Mouse (Mus musculus): Measurements from ENCODE around the gene Vil1. TPM values are rescaled to one million over a fixed set of nuclear protein-coding genes. Genes with fewer than 3 reads are reported as not detected.

Vil1 gene
- polyA plus RNA-seq, 1 experiment from 2014 or later, result 0.32 TPM

GRCm38 (mm10) chr1:74376396-74376795 is 32.8 kb upstream of the Vil1 start:
- WGBS, result 86% methylated on average over 4 of the region's 4 CpGs
- ATAC-seq (ENCODE audit: low FRiP score), result no peak
- no peaks in the 10 kb centered on the region for H3K36me3 ChIP-seq (replicated peaks)
- H3K4me1 ChIP-seq, result no peaks in the 10 kb centered on the region
- no peak overlapping the region for H3K9ac ChIP-seq
- H3K27ac ChIP-seq, result no peak overlapping the region
- no peaks in the 10 kb centered on the region for H3K27me3 ChIP-seq
- H3K9me3 ChIP-seq, result no peaks in the 10 kb centered on the region
- no peak overlapping the region for H3K4me3 ChIP-seq (replicated peaks)
- H3K4me2 ChIP-seq, result no peak overlapping the region

- no peak for ATAC-seq (ENCODE audit: low FRiP score)
- Histone ChIP-seq H3K4me3 (replicated peaks) (no peak overlapping the region), H3K36me3 (replicated peaks) (no peaks in the 10 kb centered on the region), H3K4me1 (no peaks in the 10 kb centered on the region), H3K27me3 (no peaks in the 10 kb centered on the region), H3K9ac (no peak overlapping the region), H3K9me3 (no peaks in the 10 kb centered on the region), H3K4me2 (no peak overlapping the region), H3K27ac (no peak overlapping the region)
- 89% methylated on average over 7 of the region's 7 CpGs for WGBS
These were observed 30.1 kb upstream of the Vil1 start for GRCm38 (mm10) chr1:74379058-74379504.

- Histone ChIP-seq H3K4me3 (replicated peaks) (no peak overlapping the region), H3K9ac (no peak overlapping the region), H3K27me3 (no peaks in the 10 kb centered on the region), H3K4me1 (no peaks in the 10 kb centered on the region), H3K27ac (no peak overlapping the region), H3K36me3 (replicated peaks) (no peaks in the 10 kb centered on the region), H3K9me3 (no peaks in the 10 kb centered on the region), H3K4me2 (no peak overlapping the region)
- no peak for ATAC-seq (ENCODE audit: low FRiP score)
- WGBS, result 88% methylated on average over 5 of the region's 5 CpGs
These were observed 28.7 kb upstream of the Vil1 start for GRCm38 (mm10) chr1:74380484-74380883.

- H3K36me3 ChIP-seq (replicated peaks), result no peaks in the 10 kb centered on the region
- 92% methylated on average over 10 of the region's 10 CpGs for WGBS
- no peaks in the 10 kb centered on the region for H3K4me1 ChIP-seq
- H3K4me3 ChIP-seq (replicated peaks), result no peak overlapping the region
- no peak overlapping the region for H3K27ac ChIP-seq
- no peaks in the 10 kb centered on the region for H3K9me3 ChIP-seq
- ATAC-seq (ENCODE audit: low FRiP score), result no peak
- no peak overlapping the region for H3K9ac ChIP-seq
- H3K27me3 ChIP-seq, result no peaks in the 10 kb centered on the region
- no peak overlapping the region for H3K4me2 ChIP-seq
These were observed 27.6 kb upstream of the Vil1 start for GRCm38 (mm10) chr1:74381588-74382021.

GRCm38 (mm10) chr1:74383385-74383784 is 25.8 kb upstream of the Vil1 start:
- ATAC-seq (ENCODE audit: low FRiP score), result no peak
- 90% methylated on average over 13 of the region's 13 CpGs for WGBS
- H3K9ac ChIP-seq, result no peak overlapping the region
- H3K4me3 ChIP-seq (replicated peaks), result no peak overlapping the region
- peaks cover 2% of the 10 kb centered on the region; the same call in 1 of the 2 replicates for H3K27me3 ChIP-seq
- H3K36me3 ChIP-seq (replicated peaks), result no peaks in the 10 kb centered on the region
- no peaks in the 10 kb centered on the region for H3K9me3 ChIP-seq
- H3K27ac ChIP-seq, result no peak overlapping the region
- no peak overlapping the region for H3K4me2 ChIP-seq
- 0 out of 2 replicates have a peak, but pooled peaks cover 2% of the 10 kb centered on the region for H3K4me1 ChIP-seq

- no peaks in the 10 kb centered on the region for H3K9me3 ChIP-seq
- no peak overlapping the region for H3K27ac ChIP-seq
- H3K4me1 ChIP-seq, result 0 out of 2 replicates have a peak, but pooled peaks cover 2% of the 10 kb centered on the region
- no peak for ATAC-seq (ENCODE audit: low FRiP score)
- H3K9ac ChIP-seq, result no peak overlapping the region
- H3K36me3 ChIP-seq (replicated peaks), result no peaks in the 10 kb centered on the region
- no peak overlapping the region for H3K4me2 ChIP-seq
- 88% methylated on average over 8 of the region's 8 CpGs for WGBS
- peaks cover 13% of the 10 kb centered on the region for H3K27me3 ChIP-seq
- H3K4me3 ChIP-seq (replicated peaks), result no peak overlapping the region
These were observed 24.7 kb upstream of the Vil1 start for GRCm38 (mm10) chr1:74384525-74384924.

GRCm38 (mm10) chr1:74385064-74385463 is 24.1 kb upstream of the Vil1 start:
- Histone ChIP-seq H3K4me1 (peaks cover 7% of the 10 kb centered on the region), H3K36me3 (replicated peaks) (no peaks in the 10 kb centered on the region), H3K4me3 (replicated peaks) (no peak overlapping the region), H3K27me3 (peaks cover 18% of the 10 kb centered on the region), H3K4me2 (no peak overlapping the region), H3K9me3 (no peaks in the 10 kb centered on the region), H3K9ac (no peak overlapping the region), H3K27ac (no peak overlapping the region)
- ATAC-seq (ENCODE audit: low FRiP score), result no peak
- 91% methylated on average over 10 of the region's 10 CpGs for WGBS

GRCm38 (mm10) chr1:74385531-74385930 is 23.6 kb upstream of the Vil1 start:
- H3K9ac ChIP-seq, result no peak overlapping the region
- ATAC-seq (ENCODE audit: low FRiP score), result no peak

GRCm38 (mm10) chr1:74386363-74386713 is 22.8 kb upstream of the Vil1 start:
- WGBS, result 60% methylated on average over 7 of the region's 10 CpGs

More at GRCm38 (mm10) chr1:74385531-74385930, 23.6 kb upstream of the Vil1 start:
- Histone ChIP-seq H3K9me3 (no peaks in the 10 kb centered on the region), H3K4me1 (peaks cover 12% of the 10 kb centered on the region), H3K4me2 (no peak overlapping the region), H3K27ac (no peak overlapping the region), H3K4me3 (replicated peaks) (no peak overlapping the region), H3K27me3 (peaks cover 23% of the 10 kb centered on the region), H3K36me3 (replicated peaks) (no peaks in the 10 kb centered on the region)
- WGBS, result 89% methylated on average over 8 of the region's 8 CpGs

GRCm38 (mm10) chr1:74386714-74387385 is 22.3 kb upstream of the Vil1 start:
- peak overlapping the region; percentile 60 for H3K4me3 ChIP-seq (replicated peaks)
- H3K4me1 ChIP-seq, result peaks cover 18% of the 10 kb centered on the region
- H3K9ac ChIP-seq, result peak overlapping the region; percentile 65
- ATAC-seq (ENCODE audit: low FRiP score), result peak; percentile 88
- no peaks in the 10 kb centered on the region for H3K9me3 ChIP-seq
- peak overlapping the region; percentile 94 for H3K27ac ChIP-seq
- no peaks in the 10 kb centered on the region for H3K36me3 ChIP-seq (replicated peaks)
- under 1% methylated on average over 26 of the region's 26 CpGs for WGBS
- H3K27me3 ChIP-seq, result peaks cover 27% of the 10 kb centered on the region
- peak overlapping the region; percentile 62 for H3K4me2 ChIP-seq

More at GRCm38 (mm10) chr1:74386363-74386713, 22.8 kb upstream of the Vil1 start:
- peak overlapping the region; percentile 62 for H3K4me2 ChIP-seq
- peak overlapping the region; percentile 60 for H3K4me3 ChIP-seq (replicated peaks)
- peaks cover 27% of the 10 kb centered on the region for H3K27me3 ChIP-seq
- H3K27ac ChIP-seq, result peak overlapping the region; percentile 94
- peaks cover 18% of the 10 kb centered on the region for H3K4me1 ChIP-seq
- no peaks in the 10 kb centered on the region for H3K9me3 ChIP-seq
- no peak for ATAC-seq (ENCODE audit: low FRiP score)
- H3K36me3 ChIP-seq (replicated peaks), result no peaks in the 10 kb centered on the region
- peak overlapping the region; percentile 65 for H3K9ac ChIP-seq

GRCm38 (mm10) chr1:74387386-74387988 is 21.7 kb upstream of the Vil1 start:
- WGBS, result 59% methylated on average over 15 of the region's 15 CpGs
- H3K9ac ChIP-seq, result no peak overlapping the region
- H3K9me3 ChIP-seq, result no peaks in the 10 kb centered on the region

GRCm38 (mm10) chr1:74388398-74388920 is 20.7 kb upstream of the Vil1 start:
- Histone ChIP-seq H3K9ac (no peak overlapping the region), H3K36me3 (replicated peaks) (0 out of 2 replicates have a peak, but pooled peaks cover under 1% of the 10 kb centered on the region), H3K9me3 (no peaks in the 10 kb centered on the region), H3K4me3 (replicated peaks) (no peak overlapping the region), H3K4me2 (no peak overlapping the region), H3K27me3 (peaks cover 27% of the 10 kb centered on the region), H3K27ac (no peak overlapping the region), H3K4me1 (peaks cover 33% of the 10 kb centered on the region)
- 77% methylated on average over 7 of the region's 7 CpGs for WGBS
- ATAC-seq (ENCODE audit: low FRiP score), result no peak

More at GRCm38 (mm10) chr1:74387386-74387988, 21.7 kb upstream of the Vil1 start:
- Histone ChIP-seq H3K36me3 (replicated peaks) (no peaks in the 10 kb centered on the region), H3K4me3 (replicated peaks) (peak overlapping the region; percentile 60), H3K27me3 (peaks cover 27% of the 10 kb centered on the region), H3K4me2 (peak overlapping the region; percentile 62), H3K27ac (peak overlapping the region; percentile 94), H3K4me1 (peaks cover 23% of the 10 kb centered on the region)
- ATAC-seq (ENCODE audit: low FRiP score), result no peak
